Mouse (Mus musculus) v-Abl transformed pro-B cells (cell line): Measurements from ENCODE around the gene Gzmg.
"Not testable (repeated sequence)": the region's sequence is repeated elsewhere in the genome, so short reads cannot be mapped to it uniquely, and the experiment has no call there.

Experiments used
- in situ Hi-C, 2 experiments: fragments of 400-800 bp; cut with MboI; formaldehyde crosslinking; loops; one replicate each; pipeline ENCODE4 v1.15.1; 2025; ENCODE audit not compliant: unreplicated experiment in 2 of 2

Gene Gzmg

DNA sequence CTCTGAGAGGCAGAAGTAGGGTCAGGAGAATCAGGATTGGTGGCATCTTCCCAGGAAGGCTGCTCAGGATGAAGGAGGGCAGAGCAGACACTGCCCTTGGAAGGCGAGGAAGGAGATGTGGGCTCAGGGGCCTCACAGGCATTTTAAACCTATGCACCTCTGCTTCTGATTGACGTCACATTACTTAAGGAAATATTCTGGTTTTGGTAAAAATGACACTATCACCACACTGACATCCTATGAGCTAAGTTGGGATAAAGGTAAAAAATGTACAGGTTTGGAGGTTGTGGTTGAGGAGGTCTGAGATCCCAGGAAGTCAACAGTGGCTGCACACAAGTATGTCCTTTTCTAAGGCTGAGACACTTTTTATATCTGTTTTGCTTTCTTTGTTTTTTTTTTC lies at the start of gene Gzmg:
Gzmg (minus strand) TSS at position 101 of the 400 bp plus-strand sequence.
- in situ Hi-C loops: not testable (repeated sequence)

DNA sequence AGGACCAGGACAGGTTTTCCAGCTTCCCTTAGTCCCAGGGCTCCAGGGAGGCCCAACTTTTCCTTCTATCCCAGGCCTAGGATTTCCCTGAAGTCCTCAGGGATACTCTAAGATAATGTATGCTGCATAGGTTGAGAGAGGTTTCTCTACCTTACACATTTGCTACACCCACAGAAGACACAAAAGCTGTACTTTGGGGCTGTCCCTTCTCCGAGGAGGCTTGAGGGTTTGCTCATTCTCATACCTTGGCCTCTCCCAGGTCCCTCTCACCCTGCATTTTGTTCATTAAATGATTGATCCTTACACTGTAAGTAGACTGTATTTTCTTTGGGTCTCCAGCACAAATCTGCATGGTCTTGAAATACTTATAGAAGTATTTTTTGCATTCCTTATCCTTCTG lies 46.2 kb upstream of the Gzmg start:
- in situ Hi-C loops: loop anchor here in 1 of 2 experiments (10.0 kb wide), 1 partner anchor 99 kb away; no protein-coding TSS in a partner anchor

GRCm38 (mm10) chr14:56205021-56205420 lies 45.6 kb upstream of the Gzmg start:
- in situ Hi-C loops: loop anchor here in 1 of 2 experiments (10.0 kb wide), 1 partner anchor 100 kb away; no protein-coding TSS in a partner anchor

GRCm38 (mm10) chr14:56203975-56204374 lies 44.6 kb upstream of the Gzmg start:
- in situ Hi-C loops: loop anchor here in 1 of 2 experiments (10.0 kb wide), 1 partner anchor 101 kb away; no protein-coding TSS in a partner anchor

GRCm38 (mm10) chr14:56186946-56187345 lies 27.6 kb upstream of the Gzmg start:
- in situ Hi-C loops: no loop called here

DNA sequence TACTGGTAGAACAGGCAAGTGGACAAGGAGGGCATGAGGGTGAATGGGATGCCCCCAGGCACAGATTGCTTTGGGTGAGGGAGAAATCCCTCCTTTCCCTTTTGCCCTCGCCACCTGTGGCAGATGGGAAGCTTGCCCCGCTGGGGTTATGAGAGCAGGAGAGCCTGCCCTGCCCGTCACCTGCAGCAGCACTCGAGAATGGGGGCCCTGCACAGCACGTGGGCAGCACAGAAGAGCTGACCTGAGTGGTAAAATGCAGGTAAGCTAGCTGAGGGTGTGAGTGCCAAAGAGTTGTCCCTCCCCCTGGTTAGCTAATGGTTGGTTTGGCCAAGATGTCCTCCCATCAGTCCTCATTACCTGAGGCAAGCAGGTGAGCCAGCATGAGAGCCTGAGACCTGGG lies 27.1 kb upstream of the Gzmg start:
- in situ Hi-C loops: no loop called here

GRCm38 (mm10) chr14:56177651-56178050 lies 18.3 kb upstream of the Gzmg start:
- in situ Hi-C loops: not testable (repeated sequence)

DNA sequence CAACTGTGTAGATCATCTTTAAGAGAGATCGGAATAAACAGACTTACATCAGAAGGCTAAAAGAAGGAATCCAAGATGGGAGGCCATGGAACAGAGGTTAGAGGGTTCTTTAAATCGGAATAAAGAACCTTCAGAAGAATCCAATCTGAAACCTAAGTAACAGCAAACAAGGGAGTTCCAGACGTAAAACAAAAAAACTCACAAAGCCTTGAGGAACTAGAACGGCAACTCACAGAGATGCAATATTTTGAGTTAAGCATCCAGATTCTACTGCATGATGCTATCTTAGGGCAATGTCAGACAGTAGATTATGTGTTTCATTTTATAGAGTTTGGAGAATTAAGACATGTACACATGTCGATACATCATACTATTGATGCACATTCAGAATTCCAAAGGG lies 15.1 kb upstream of the Gzmg start, which contains the start of gene Gzmn:
Gzmn (minus strand) TSS at position 101 of the 400 bp plus-strand sequence.
- in situ Hi-C loops: no loop called here

GRCm38 (mm10) chr14:56173396-56173795 lies 14.0 kb upstream of the Gzmg start:
- in situ Hi-C loops: no loop called here

DNA sequence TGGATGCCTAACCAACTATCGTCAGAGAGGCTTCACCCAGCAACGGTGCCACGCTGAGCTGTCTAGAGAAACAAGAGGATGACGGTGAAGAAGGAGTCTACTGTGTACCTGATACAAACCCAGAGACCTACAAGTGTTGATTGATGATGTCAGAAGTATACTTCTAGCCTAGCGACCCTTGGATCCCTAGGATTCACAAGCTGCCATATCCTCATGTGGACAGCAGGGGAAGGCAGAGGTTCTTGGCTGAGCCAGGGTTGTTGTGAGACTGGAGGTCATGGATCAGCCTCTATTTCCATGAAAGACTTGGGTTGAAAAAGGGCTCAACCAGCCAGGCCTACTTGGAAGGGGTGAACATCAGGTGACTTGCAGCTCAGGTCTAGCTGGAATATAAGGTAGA lies 13.4 kb upstream of the Gzmg start:
- in situ Hi-C loops: no loop called here

- in situ Hi-C loops: no loop called here
Observed at GRCm38 (mm10) chr14:56168009-56168408, 8.6 kb upstream of the Gzmg start.

DNA sequence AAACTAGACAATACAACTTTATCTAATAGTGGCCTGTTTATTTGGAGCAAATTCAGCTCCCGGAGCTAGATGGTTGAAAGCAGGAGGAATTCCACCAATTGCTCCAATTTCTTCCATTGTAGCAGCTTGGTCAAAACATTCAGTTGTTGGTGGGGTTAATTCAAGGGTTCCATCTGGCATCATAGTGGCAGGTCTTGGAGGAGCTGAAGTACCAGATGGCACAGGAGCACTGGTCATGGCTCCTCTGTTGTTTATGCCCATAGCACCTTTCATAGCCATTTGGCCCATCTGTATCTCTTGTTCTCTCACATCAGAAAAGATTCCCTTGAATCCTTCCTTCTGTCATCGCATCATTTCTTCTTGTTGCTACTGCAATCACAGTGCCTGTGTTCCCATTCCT lies 2.7 kb upstream of the Gzmg start:
- in situ Hi-C loops: no loop called here

DNA sequence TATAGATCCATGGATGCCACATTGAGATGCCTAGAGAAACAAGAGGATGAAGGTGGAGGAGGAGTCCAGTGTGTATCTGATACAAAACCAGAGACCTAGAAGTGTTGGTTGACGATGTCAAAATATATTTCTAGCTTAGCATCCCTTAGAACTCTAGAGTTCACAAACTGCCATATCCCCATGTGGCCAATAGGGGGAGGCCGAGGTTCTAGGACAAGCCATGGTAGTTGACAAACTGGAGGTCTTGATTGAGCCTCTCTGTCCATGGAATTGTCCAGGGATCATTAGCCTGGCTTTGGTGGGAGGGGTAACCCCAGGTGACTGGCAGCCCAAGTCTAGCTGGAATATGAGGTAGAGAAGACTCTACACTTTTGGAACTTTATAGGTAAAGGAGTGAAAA lies 4.0 kb downstream of the Gzmg start:
- in situ Hi-C loops: no loop called here

DNA sequence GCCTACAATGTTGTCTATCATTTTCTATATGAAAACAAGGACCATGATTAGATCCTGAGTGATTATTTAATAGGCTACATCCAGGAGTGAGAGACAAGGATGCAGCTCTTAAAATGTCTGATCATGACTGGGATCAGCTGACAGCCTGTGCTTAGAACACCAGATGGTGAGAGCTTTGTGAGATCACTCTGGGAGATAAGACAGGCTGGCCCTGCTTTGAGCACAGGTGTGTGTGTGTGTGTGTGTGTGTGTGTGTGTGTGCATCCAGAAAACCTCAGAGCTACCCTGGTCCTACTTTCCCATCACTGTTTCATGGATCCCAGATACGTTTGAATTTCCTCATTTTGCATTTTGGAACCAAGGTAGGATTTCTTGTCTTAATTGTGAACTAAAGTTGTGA lies 25.7 kb downstream of the Gzmg start:
- in situ Hi-C loops: not testable (repeated sequence)

DNA sequence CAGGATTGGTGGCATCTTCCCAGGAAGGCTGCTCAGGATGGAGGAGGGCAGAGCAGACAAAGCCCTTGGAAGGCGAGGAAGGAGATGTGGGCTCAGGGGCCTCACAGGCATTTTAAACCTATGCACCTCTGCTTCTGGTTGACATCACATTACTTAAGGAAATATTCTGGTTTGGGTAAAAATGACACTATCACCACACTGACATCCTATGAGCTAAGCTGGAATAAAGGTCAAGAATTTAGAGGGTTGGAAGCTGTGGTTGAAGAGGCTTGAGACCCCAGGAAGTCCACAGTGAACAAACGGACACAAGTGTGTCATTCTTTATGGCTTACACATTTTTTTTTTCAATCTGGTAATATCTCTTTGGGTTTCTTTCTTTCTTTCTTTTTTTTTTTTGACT lies 26.9 kb downstream of the Gzmg start, which contains the start of gene Gzmd:
Gzmd (minus strand) TSS at position 101 of the 400 bp plus-strand sequence.
- in situ Hi-C loops: not testable (repeated sequence)

DNA sequence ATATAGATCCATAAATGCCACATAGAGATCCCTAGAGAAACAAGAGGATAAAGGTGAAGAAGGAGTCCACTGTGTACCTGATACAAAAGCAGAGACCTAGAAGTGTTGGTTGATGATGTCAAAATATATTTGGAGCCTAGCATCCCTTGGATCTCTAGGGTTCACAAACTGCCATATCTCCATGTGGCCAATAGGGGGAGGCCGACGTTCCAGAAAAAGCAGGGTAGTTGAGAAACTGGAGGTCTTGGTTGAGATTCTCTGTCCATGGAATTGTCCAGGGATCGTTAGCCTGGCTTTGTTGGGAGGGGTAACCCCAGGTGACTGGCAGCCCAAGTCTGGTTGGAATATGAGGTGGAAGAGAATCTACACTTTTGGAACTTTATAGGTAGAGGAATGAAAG lies 31.0 kb downstream of the Gzmg start:
- in situ Hi-C loops: no loop called here

GRCm38 (mm10) chr14:56123516-56123915 lies 35.9 kb downstream of the Gzmg start:
- in situ Hi-C loops: no loop called here

DNA sequence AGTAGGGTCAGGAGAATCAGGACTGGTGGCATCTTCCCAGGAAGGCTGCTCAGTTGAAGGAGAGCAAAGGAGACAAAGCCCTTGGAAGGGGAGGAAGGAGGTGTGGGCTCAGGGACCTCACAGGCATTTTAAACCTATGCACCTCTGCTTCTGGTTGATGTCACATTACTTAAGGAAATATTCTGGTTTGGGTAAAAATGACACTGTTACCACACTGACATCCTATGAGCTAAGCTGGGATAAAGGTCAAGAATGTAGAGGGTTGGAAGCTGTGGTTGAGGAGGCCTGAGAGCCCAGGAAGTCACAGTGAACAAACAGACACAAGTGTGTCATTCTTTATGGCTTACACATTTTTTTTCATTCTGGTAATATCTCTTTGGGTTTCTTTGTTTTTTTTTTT lies 38.9 kb downstream of the Gzmg start, which contains the start of gene Gzme:
Gzme (minus strand) TSS at position 101 of the 400 bp plus-strand sequence.
- in situ Hi-C loops: no loop called here

DNA sequence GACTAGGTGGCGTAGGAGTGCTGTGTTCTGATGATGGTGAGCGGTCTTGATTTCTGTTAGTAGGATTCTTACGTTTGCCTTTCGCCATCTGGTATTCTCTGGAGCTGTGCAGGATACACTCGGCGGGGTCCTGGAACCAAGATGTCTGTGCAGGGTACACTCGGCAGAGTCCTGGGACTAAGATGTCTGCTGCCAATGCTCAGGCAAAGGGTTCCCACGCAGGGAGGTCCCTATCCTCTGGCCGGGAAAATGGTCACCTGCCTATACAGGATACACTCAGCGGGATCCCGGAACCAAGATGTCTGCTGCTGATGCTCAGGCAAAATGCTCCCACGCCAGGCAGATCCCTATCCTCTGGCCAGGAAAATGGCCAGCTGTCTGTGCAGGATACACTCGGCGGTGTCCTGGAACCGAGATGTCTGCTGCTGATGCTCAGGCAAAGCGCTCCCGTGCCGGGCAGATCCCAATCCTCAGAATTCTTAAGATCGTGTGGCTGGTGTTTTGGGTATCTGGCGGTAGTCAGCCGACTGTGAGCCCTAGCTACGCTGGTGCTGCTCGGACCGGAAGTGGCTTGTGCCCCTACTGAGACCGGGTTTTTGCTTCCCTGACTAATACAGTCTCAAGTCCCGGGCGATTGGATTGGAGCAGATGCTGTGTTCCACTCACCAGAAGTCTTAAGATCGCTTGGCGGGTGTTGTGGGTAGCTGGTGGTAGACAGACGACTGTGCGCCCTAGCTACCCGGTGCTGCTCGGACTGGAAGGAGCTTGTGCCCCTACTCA lies 43.7 kb downstream of the Gzmg start:
- in situ Hi-C loops: not testable (repeated sequence)
